Comparison of ENCODE assay signal across 8 mouse cellular contexts in the genomic region with DNA sequence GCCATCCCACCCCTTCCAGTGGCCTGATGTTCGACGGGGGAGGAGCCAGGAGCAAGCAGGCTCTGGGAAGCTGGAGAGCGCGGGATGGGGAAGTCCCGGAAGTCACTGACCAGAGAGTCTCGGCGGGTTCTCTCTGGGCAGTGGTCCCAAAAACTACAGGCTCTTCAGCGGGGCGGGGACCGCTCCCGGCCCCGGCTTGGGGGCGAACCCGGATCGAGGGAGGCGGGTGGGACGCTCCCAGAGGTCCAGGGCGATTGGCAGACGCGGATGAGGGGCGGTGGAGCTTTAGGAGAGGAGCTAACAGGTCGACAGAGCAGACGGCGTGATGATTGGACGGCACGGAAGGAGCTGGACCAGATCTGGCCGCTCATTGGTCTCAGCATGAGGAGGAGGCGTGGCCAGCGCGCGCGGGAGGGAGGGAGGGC. TPM values are rescaled to one million over a fixed set of nuclear protein-coding genes. Genes with fewer than 3 reads are reported as not detected.
DNase-seq lines count a peak whose midpoint lies in the region; ATAC-seq lines count a peak whose summit lies in the region.

Gene Dcbld2 (plus strand): TSS at position 382 of the 425 bp plus-strand sequence.

- peaks cover 15% of the 10 kb centered on the region for H3K4me1 ChIP-seq in intestine, embryonic 14.5 days (replicated peaks; ENCODE audit: control insufficient read depth, insufficient read depth, low read length)

- intact Hi-C loops in left cerebral cortex, postnatal 14 days (cut with DNase I), result no loop called here

- ATAC-seq in intestine, embryonic 14.5 days (replicated peaks; ENCODE audit: low FRiP score, low TSS enrichment, low read depth), result peak; percentile 99

- H3K36me3 ChIP-seq in intestine, embryonic 14.5 days (ENCODE audit: control insufficient read depth, insufficient read depth, low read length), result no peaks in the 10 kb centered on the region

- peak; percentile 89 to 92 for DNase-seq in adrenal gland, adult 18-20 months (ENCODE audit: low spot score in 2 of 2)
- DNase-seq in embryo, embryonic 11 days, result peak; percentile 98
- peak; percentile 99 for DNase-seq in gastrocnemius, postnatal 25 days
- DNase-seq in intestine, embryonic 14.5 days (ENCODE audit: low spot score), result peak; percentile 94
- peak; percentile 97 to 98 for DNase-seq in left cerebral cortex, postnatal 14 days (ENCODE audit: low spot score in 2 of 2)
- DNase-seq in mesoderm, embryonic 11.5 days (ENCODE audit: low read depth, low spot score), result peak; percentile 99
- peak; percentile 96 to 98 for DNase-seq in right cerebral cortex, postnatal 36 days (ENCODE audit: low spot score in 2 of 2)
- peak; percentile 98 for DNase-seq in yolk sac, embryonic 10.5 days (ENCODE audit: low spot score)

- H3K27me3 ChIP-seq in intestine, embryonic 14.5 days (replicated peaks; ENCODE audit: control insufficient read depth, insufficient read depth, low read length), result no peaks in the 10 kb centered on the region

- H3K4me2 ChIP-seq in intestine, embryonic 14.5 days (ENCODE audit: low read length), result peak within 1 kb of the TSS; percentile 81

- H3K9ac ChIP-seq in intestine, embryonic 14.5 days (ENCODE audit: low read length), result peak within 1 kb of the TSS; percentile 77

- WGBS in intestine, embryonic 14.5 days, result 0% methylated on average over 27 of the region's 32 CpGs

- no peaks in the 10 kb centered on the region for H3K9me3 ChIP-seq in intestine, embryonic 14.5 days (ENCODE audit: control insufficient read depth, low read length)

- peak within 1 kb of the TSS; percentile 86 for H3K27ac ChIP-seq in intestine, embryonic 14.5 days (ENCODE audit: low read depth)

- peak within 1 kb of the TSS; percentile 92 for H3K4me3 ChIP-seq in intestine, embryonic 14.5 days (ENCODE audit: low read depth, low read length)

RNA-seq across cellular contexts. Expression of gene Dcbld2, which starts in this region (rescaled TPM):
- 10 to 100 TPM in 1 of 2 experiments, 1 to 10 TPM in 1; 8.3 to 11.6 TPM for total RNA-seq in adrenal gland, adult 18-20 months (2021)
- total RNA-seq in gastrocnemius, postnatal 25 days (2021), result 1 to 10 TPM; 4.2 to 6.9 TPM
- 9.2 and 9.8 TPM in 2 replicates for polyA plus RNA-seq in intestine, embryonic 14.5 days (2014; fragmentation: Nextera tagmentation; extraction: Ambion mirVana)
- total RNA-seq in left cerebral cortex, postnatal 14 days (2021), result 10 to 100 TPM; 28.1 to 33.1 TPM

Comparison
In these comparisons a context has a peak if more than half of its experiments do, and no peak if none do; other contexts are left out.
1. Peak in every context shown above with its lines: DNase-seq, ATAC-seq, H3K4me3 ChIP-seq and H3K27ac ChIP-seq.